Comparison of ENCODE assay signal across 8 mouse cellular contexts in genomic region chr6:47649451-47649931, GRCm38 (mm10). TPM values are rescaled to one million over a fixed set of nuclear protein-coding genes. Genes with fewer than 3 reads are reported as not detected.
DNase-seq lines count a peak whose midpoint lies in the region; ATAC-seq and TF ChIP-seq lines count a peak whose summit lies in the region.

No protein-coding gene starts in this region.

- H3K27me3 ChIP-seq in liver, postnatal 0 days (ENCODE audit: insufficient read depth, low read length), result no peaks in the 10 kb centered on the region

- DNase-seq in kidney, postnatal 14 days, result peak; percentile 5
- no peak for DNase-seq in kidney, adult 18-20 months
- peak; percentile 25 for DNase-seq in MN1 (ENCODE audit: low spot score)
- peak; percentile 39 for DNase-seq in cerebellum, adult 8-10 months
- DNase-seq in layer of hippocampus, adult 9-11 months, result peak; percentile 20
- peak; percentile 5 to 22 for DNase-seq in thymus, postnatal 36 days
- no peak for DNase-seq in liver, postnatal 0 days

- ATAC-seq in megakaryocyte-erythroid progenitor cell, adult 5-6 weeks (replicated peaks; ENCODE audit: low FRiP score, low TSS enrichment, poor library complexity, severe bottlenecking), result no peak; the same call in 1 of the 2 replicates
- ATAC-seq in liver, postnatal 0 days, result no peak

- H3K4me2 ChIP-seq in liver, postnatal 0 days (ENCODE audit: low read depth, low read length), result no peak overlapping the region

- H3K36me3 ChIP-seq in liver, postnatal 0 days (replicated peaks; ENCODE audit: insufficient read depth, low read length), result no peaks in the 10 kb centered on the region

- no peak for TF ChIP-seq CTCF in liver, postnatal 0 days (IDR thresholded peaks at IDR 0.05; ENCODE audit: low read depth)

- peaks cover 3% of the 10 kb centered on the region; the same call in 1 of the 2 replicates for H3K4me1 ChIP-seq in liver, postnatal 0 days (ENCODE audit: insufficient read depth)

- H3K9me3 ChIP-seq in liver, postnatal 0 days (ENCODE audit: low read length), result no peaks in the 10 kb centered on the region

- WGBS in liver, postnatal 0 days (ENCODE audit: insufficient replicate concordance), result 45% methylated on average over 5 of the region's 5 CpGs

- TF ChIP-seq EP300 in liver, postnatal 0 days (IDR thresholded peaks at IDR 0.05; ENCODE audit: low read depth), result no peak

- H3K4me3 ChIP-seq in liver, postnatal 0 days (ENCODE audit: low read depth, low read length), result no peak overlapping the region

- no peak overlapping the region for H3K27ac ChIP-seq in liver, postnatal 0 days (ENCODE audit: low read depth)

- H3K9ac ChIP-seq in liver, postnatal 0 days (replicated peaks), result no peak overlapping the region

RNA-seq across cellular contexts. Expression of gene Ezh2, which starts 54.4 kb away (rescaled TPM):
- 284 and 385 TPM in 2 replicates for total RNA-seq in megakaryocyte-erythroid progenitor cell, adult 5-6 weeks (2014; fragmentation: Nextera tagmentation)
- total RNA-seq in megakaryocyte-erythroid progenitor cell, adult 5-6 weeks (2017), result 203 and 340 TPM in 2 replicates
- 36.5 and 37.2 TPM in 2 replicates for polyA plus RNA-seq in liver, postnatal 0 days (2015; fragmentation: Nextera tagmentation; extraction: Ambion mirVana)

Comparison
In these comparisons a context has a peak if more than half of its experiments do, and no peak if none do; other contexts are left out.
1. DNase-seq: peak in kidney, postnatal 14 days (single experiment), MN1 (single experiment), cerebellum, adult 8-10 months (single experiment), layer of hippocampus, adult 9-11 months (single experiment) and thymus, postnatal 36 days (2 of 2); none in kidney, adult 18-20 months (single experiment) and liver, postnatal 0 days (single experiment).